Mouse (Mus musculus) bone marrow, adult 2 months (tissue): Measurements from ENCODE around the gene Tbx4. TPM values are rescaled to one million over a fixed set of nuclear protein-coding genes. Genes with fewer than 3 reads are reported as not detected.

Source experiments
- H3K27ac ChIP-seq: fragments of 200-500 bp; 2 replicates; pipeline ENCODE4 v1.5.1; 2012; ENCODE audit warnings: low read depth, mild to moderate bottlenecking, control low read depth, inconsistent platforms, low read length; ENCODE audit not compliant: control insufficient read depth, poor library complexity, insufficient read depth
- H3K4me1 ChIP-seq: fragments of 200-500 bp; 2 replicates; pipeline ENCODE4 v1.6.1; 2011; ENCODE audit warnings: low read length; ENCODE audit not compliant: control insufficient read depth, insufficient read depth
- H3K4me3 ChIP-seq: fragments of 200-500 bp; replicated peaks from 2 replicates; pipeline ENCODE3; 2011; ENCODE audit warnings: mild to moderate bottlenecking, low read depth, low read length, control low read depth; ENCODE audit not compliant: control insufficient read depth
- CTCF ChIP-seq: fragments of 200-500 bp; IDR thresholded peaks from 2 replicates; pipeline ENCODE4 v1.5.1; 2011; ENCODE audit warnings: low read length, control low read depth; ENCODE audit not compliant: control insufficient read depth, insufficient read depth
- POLR2A ChIP-seq: fragments of 200-500 bp; IDR thresholded peaks from 2 replicates; pipeline ENCODE4 v1.6.1; 2011; ENCODE audit warnings: low read depth, mild to moderate bottlenecking, control low read depth, low read length, borderline replicate concordance; ENCODE audit not compliant: control insufficient read depth
- WGBS: fragments of 180-500 bp; shearing (Covaris S2); methylation state at CpG from one replicate; pipeline ENCODE4 v1.1.7; 2018; 5-methylcytosine and 5-hydroxymethylcytosine counted together
- polyA plus RNA-seq: library from polyadenylated mRNA; stranded (reverse); fragments of >200 nt; gene quantifications from 2 replicates; pipeline ENCODE4 v1.2.4, GENCODE M21; 2011; ENCODE audit warnings: low replicate concordance; ENCODE audit not compliant: missing spikeins, insufficient read depth, insufficient read length

Tbx4 gene
- polyA plus RNA-seq, 1 experiment, result not detected

- no peaks in the 10 kb centered on the region for H3K4me1 ChIP-seq
- no peak overlapping the region; the same call in 1 of the 2 replicates for H3K27ac ChIP-seq
- no peak overlapping the region for H3K4me3 ChIP-seq
- 51% methylated on average over 7 of the region's 7 CpGs for WGBS
- TF ChIP-seq POLR2A, result no peak
- no peak for TF ChIP-seq CTCF
These were observed 55.8 kb downstream of the Tbx4 start for GRCm38 (mm10) chr11:85941785-85942570.

- no peak overlapping the region for H3K4me3 ChIP-seq
- H3K27ac ChIP-seq, result no peak overlapping the region
- TF ChIP-seq CTCF, result no peak
- TF ChIP-seq POLR2A, result no peak
- 88% methylated on average over 10 of the region's 10 CpGs for WGBS
- no peaks in the 10 kb centered on the region for H3K4me1 ChIP-seq
These were observed 62.5 kb downstream of the Tbx4 start for GRCm38 (mm10) chr11:85948765-85949164.

- TF ChIP-seq CTCF (no peak), POLR2A (no peak)
- WGBS, result 44% methylated on average over 2 of the region's 2 CpGs
- H3K4me1 ChIP-seq, result no peaks in the 10 kb centered on the region
- no peak overlapping the region for H3K27ac ChIP-seq
- H3K4me3 ChIP-seq, result no peak overlapping the region
These were observed 63.5 kb downstream of the Tbx4 start for GRCm38 (mm10) chr11:85949749-85950148.

DNA sequence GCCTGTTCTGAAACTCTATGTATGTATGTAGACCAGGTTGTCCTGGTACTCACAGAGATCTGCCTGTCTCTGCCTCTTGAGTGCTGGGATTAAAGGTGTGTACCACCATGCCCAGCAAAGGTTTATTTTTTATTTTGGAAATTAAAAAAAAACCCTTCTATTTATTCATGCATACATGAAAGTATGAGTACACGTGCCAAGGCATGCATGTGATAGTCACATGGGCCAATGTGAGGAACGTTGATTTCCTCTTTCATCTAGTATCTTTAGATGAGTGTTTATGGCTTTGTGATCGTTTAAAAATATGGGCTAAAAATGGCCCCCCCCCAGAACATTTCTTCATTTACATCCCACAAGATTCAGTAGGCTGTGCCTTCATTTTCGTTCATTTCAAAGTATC is 66.3 kb downstream of the Tbx4 start:
- WGBS, result 67% methylated on average over 4 of the region's 4 CpGs
- no peak overlapping the region for H3K27ac ChIP-seq
- no peak for TF ChIP-seq CTCF
- no peak for TF ChIP-seq POLR2A
- H3K4me1 ChIP-seq, result no peaks in the 10 kb centered on the region
- H3K4me3 ChIP-seq, result no peak overlapping the region

GRCm38 (mm10) chr11:85955611-85956010 is 69.4 kb downstream of the Tbx4 start:
- no peaks in the 10 kb centered on the region for H3K4me1 ChIP-seq
- H3K4me3 ChIP-seq, result no peak overlapping the region
- WGBS, result 81% methylated on average over 12 of the region's 12 CpGs

DNA sequence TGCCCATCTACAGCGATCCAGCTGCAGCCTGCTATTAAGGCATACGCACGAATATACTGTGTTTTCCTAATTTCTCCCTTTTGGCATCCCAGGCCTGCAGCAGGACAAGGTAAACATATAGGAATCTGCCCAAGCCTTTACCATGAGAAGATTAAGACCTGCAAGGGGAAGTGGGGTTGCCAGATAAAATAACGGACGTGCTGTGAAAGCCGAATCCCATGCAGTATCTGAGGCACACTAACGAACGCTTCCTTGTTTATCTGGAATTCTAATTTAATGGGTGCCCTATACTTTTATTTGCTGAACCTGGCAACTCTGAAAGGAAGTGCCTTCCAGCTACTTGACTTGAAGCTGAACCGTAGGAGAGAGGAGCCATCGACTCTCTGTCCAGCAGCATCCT is 70.2 kb downstream of the Tbx4 start:
- no peak overlapping the region for H3K4me3 ChIP-seq
- no peaks in the 10 kb centered on the region for H3K4me1 ChIP-seq
- H3K27ac ChIP-seq, result no peak overlapping the region
- 61% methylated on average over 10 of the region's 10 CpGs for WGBS
- TF ChIP-seq POLR2A, result no peak
- no peak for TF ChIP-seq CTCF

More at GRCm38 (mm10) chr11:85955611-85956010, 69.4 kb downstream of the Tbx4 start:
- TF ChIP-seq POLR2A (no peak), CTCF (no peak)
- H3K27ac ChIP-seq, result no peak overlapping the region

DNA sequence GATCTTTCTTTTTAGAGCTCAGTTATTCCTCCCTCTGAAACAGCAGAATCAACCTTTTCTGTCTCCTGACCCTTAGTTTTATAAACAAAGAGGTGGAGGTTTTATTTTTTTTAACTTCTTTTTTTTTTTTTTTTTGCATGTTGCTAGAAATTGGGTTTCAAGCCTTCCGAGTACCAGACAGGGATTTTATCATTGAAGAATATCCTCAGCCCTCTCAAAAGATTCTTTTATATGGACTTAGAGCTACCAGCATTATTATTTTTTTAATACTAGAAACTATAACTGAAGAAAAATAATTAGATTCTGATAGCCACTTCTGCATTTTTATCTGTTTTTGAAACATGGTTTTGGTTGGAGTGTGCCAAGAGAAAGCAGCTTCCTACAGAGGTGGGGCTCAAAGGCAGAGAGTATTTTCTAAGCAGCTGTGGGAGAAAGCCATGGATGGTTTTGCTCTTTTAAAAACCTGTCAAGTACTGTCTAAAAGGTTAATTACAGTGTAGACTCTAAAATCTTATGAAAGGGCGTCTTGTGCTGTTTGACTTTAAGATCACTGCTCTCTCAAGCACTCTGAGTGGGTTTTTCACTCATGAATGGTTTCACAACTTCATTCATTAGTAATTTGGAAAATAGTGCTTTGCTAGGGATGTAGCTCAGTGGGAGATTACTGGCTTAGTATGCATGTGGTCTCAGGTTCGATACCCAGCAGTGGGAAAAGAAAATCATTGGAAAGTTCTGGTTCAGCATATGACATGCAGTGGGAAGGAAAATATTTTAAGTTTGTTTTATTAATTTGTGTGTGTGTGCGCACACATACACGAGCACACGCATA is 70.9 kb downstream of the Tbx4 start:
- no peak for TF ChIP-seq POLR2A
- TF ChIP-seq CTCF, result no peak
- Histone ChIP-seq H3K4me3 (no peak overlapping the region), H3K27ac (no peak overlapping the region), H3K4me1 (no peaks in the 10 kb centered on the region)
- WGBS, result 77% methylated on average over 6 of the region's 6 CpGs

DNA sequence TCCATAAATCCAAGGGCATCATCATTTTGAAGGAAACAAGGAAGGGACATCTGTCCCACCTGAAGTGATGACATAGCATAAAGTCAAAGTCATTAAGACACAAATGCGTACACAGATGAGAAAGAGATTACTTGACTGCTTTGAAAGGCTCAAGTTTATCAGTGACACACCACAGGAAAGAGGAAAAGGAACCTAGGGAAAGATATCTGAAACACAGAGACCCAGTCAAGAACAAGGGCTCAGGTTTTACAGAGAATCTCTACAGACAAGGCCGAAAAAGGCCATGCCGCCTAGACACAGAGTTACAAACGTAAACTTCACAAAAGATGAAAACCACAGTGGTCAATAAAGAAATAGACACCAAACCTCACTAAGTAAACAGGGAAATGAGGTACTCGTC is 73.6 kb downstream of the Tbx4 start:
- WGBS, result 57% methylated on average over 5 of the region's 5 CpGs
- no peaks in the 10 kb centered on the region for H3K4me1 ChIP-seq
- H3K27ac ChIP-seq, result no peak overlapping the region
- no peak overlapping the region for H3K4me3 ChIP-seq
- no peak for TF ChIP-seq POLR2A
- TF ChIP-seq CTCF, result no peak

DNA sequence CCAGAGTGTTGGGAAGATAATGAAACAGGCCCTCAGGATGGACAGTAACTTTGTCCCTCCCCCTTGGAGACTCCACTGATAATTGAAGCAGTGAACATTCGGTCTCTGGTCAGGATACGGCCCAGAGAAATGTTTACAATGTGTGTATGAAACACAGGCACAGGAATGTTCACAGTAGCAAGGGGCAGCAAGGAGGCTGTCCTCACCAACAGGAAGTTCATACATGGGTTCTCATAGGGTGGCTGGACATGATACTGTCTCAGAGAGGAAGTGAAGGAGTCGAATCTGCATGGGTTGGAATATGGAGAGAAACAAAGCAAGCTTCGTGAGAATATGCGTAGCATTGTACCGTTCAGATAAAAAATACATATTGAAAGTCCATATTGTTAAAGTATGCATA is 74.1 kb downstream of the Tbx4 start:
- WGBS, result 50% methylated on average over 6 of the region's 6 CpGs

More for the DNA sequence above, 74.1 kb downstream of the Tbx4 start:
- Histone ChIP-seq H3K4me3 (no peak overlapping the region), H3K27ac (no peak overlapping the region), H3K4me1 (no peaks in the 10 kb centered on the region)
- TF ChIP-seq POLR2A (no peak), CTCF (no peak)
